Mouse (Mus musculus): ENCODE measurements around the gene Shkbp1.

Gene Shkbp1

DNA sequence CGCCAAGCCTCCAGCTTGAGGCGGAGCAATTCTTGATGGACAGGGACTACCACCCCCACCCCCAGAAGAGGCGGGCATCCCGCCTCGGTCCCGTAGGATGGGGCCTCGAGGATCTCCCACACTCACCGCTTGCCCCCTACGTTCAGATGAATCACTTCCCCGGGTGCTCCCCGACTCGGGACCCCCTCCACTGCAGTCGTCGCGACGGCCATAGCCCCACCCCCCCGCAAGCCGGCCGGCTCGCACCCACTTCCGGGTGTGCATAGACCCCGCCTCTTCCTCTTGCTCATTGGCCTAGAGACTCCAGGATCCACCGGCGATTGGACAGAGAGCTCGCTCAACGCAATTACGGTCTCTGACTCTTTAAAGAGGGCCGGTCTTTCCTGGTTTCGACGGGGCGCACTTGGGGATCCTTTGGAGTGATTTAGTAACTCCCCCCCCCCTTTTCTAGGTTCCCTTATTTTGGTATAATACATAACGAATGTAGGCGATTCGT, at the start of gene Shkbp1:
Gene Shkbp1 (minus strand): TSS at position 275 of the 496 bp plus-strand sequence.
- peak; percentile 87 to 88 for DNase-seq

GRCm38 (mm10) chr7:27404203-27404942, 48.6 kb upstream of the Shkbp1 start:
- DNase-seq: no peak

DNA sequence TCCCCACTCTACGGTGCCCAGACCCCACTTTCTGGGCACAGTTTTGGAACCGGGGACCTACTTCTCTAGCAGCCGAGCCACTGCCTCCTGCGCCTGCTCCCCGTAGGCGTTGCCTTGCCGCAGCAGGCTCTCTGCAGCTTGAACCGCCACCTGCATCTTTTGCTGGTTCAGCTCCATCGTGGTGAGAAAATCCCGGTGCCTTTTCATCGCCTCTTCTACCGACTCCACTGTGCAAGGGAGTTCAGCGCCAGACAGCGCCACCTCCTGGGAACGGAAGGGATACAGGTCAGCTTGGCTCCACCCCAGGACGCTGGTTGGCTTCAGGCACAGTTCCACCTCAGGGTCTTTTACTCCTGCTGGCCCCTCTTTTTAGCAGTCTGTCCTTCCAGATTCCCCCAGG, 46.9 kb upstream of the Shkbp1 start:
- peak; percentile 78 to 80 for DNase-seq

GRCm38 (mm10) chr7:27400545-27400944, 44.7 kb upstream of the Shkbp1 start:
- no peak for DNase-seq

- peak; percentile 64 for DNase-seq
Observed at GRCm38 (mm10) chr7:27397048-27397949, 41.5 kb upstream of the Shkbp1 start.

- DNase-seq: peak in 1 of 2 experiments; percentile 25
Observed at GRCm38 (mm10) chr7:27396184-27397047, 40.6 kb upstream of the Shkbp1 start.

DNA sequence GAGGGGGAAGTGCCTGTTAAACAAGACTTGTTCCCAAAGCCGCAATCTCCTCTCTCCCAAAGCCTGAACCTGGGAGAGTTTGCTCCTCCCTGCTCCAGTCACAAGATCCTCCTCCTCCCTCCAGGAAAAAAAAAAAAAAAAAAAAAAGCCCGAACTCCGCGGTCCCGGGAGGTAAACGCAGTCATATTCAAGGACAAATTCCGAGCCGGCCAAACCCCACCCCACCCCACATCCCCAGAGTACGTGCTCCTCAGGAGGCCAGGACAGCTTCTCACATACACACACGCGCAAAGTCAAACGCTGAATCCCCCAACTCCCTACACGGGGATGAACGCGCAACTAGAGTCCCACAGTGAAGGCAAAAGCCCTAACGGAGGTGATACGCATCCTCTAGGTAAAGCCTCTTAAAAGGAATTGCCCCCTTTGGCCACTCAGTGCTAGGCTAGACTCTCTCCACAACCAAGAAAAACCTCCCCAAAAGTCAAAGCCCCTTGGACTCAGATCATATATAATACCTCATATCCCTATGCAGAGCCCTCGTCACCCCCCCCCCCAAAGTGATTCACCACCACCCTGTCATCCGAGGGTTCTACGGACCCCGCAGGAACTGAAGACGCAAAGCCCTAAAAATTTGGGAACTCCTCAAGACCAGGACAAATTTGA, 39.8 kb upstream of the Shkbp1 start:
- no peak for DNase-seq

GRCm38 (mm10) chr7:27391416-27391815, 35.6 kb upstream of the Shkbp1 start:
- DNase-seq: no peak

DNA sequence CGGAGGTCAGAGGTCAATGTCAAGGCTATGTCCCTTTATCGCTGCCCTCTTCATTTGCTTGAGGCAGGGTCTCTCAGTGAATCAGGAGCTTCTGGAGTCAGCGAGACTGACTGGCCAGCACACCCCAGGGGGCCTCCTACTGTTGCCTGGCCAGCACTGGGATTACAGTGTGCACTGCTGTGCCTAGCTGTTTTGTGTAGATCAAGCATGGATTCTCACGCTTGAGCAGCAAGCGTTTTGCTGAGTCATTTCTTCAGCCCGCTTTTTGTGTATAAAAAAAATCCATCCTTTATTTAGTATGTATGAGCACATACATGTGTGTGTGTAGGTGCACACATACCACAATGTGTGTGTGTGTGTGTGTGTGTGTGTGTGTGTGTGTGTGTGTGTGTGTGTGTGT, 33.4 kb upstream of the Shkbp1 start:
- DNase-seq: no peak

- DNase-seq: peak; percentile 88
Observed at GRCm38 (mm10) chr7:27384731-27385130, 28.9 kb upstream of the Shkbp1 start.

GRCm38 (mm10) chr7:27384134-27384533, 28.3 kb upstream of the Shkbp1 start:
- DNase-seq: no peak

DNA sequence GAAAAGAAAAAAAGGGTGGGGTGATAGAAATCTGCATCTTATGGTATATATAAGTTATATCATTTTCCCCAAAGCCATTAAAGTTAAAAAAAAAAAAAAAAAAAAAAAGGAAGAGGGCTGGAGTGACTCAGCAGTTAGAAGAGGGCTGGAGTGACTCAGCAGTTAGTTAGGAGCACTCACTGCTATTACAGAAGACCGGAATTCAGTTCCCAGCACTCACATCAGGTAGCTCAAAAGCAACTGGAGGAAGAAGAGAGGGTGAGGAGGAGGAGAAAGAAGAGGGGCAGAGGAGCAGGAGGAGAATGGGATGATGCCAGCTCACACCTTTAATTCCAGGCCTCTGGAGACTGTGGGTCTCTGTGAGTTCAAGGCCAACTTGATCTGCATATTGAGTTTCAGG, 27.4 kb upstream of the Shkbp1 start:
- no peak for DNase-seq

DNA sequence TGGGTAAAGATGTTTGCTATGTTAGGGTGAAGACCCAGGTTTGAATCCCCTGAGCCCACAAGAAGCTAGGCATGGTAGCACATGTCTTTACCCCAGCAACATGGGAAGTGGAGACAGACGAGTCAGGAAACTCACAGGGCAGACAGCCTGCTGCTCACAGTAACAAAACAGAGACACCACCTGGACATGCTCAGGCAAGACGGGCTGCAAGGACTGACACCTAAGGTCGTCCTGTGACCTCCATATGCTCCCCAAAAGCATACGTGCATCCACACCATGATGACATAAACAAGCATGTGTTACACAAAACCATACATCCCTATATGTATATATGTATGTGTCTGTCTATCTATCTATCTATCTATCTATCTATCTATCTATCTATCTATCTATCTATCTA, 25.7 kb upstream of the Shkbp1 start:
- no peak for DNase-seq

DNA sequence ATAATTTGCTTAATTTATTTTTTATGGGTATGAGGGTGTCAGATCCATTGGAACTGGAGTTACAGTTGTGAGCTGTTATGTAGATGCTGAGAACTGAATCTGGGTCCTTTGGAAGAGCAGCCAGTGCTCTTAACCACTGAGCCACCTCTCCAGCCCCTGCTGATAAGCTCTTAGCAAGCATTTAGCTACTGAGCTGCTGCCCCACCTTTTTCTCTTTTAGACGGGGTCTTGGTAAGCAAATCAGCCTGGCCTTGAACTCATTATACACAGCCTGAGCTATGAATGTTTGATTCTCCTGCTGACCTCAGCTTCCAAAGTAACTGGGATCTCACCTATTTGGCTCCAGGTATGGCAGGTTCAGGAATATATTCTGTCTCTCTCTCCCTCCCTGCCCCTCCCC, 25.2 kb upstream of the Shkbp1 start:
- no peak for DNase-seq

DNA sequence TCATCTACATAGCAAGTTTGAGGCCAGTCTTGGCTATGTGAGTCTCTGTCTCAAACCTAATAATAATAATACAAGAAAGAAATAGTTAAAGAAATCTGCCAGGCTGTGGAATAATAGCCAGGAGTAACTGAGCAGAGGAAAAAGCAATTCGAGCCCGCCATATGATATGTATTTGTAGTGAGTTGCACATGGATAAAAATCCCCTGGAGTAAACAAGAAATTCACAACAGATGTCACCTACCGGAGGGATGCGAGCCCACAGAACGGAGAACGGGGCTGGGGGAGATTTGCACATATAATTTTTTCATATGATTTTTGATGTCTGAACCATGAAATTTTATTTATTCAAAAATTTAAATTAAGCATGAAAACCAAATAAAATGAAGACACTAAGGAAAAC, 24.0 kb upstream of the Shkbp1 start:
- DNase-seq: no peak

GRCm38 (mm10) chr7:27378431-27378830, 22.6 kb upstream of the Shkbp1 start:
- no peak for DNase-seq

- DNase-seq: no peak
Observed at GRCm38 (mm10) chr7:27375274-27375673, 19.5 kb upstream of the Shkbp1 start.

GRCm38 (mm10) chr7:27371715-27372462, 16.1 kb upstream of the Shkbp1 start:
- no peak for DNase-seq

GRCm38 (mm10) chr7:27369111-27369510, 13.3 kb upstream of the Shkbp1 start:
- no peak for DNase-seq

- DNase-seq: peak; percentile 44 to 47
Observed at GRCm38 (mm10) chr7:27367976-27368375, 12.2 kb upstream of the Shkbp1 start.

DNA sequence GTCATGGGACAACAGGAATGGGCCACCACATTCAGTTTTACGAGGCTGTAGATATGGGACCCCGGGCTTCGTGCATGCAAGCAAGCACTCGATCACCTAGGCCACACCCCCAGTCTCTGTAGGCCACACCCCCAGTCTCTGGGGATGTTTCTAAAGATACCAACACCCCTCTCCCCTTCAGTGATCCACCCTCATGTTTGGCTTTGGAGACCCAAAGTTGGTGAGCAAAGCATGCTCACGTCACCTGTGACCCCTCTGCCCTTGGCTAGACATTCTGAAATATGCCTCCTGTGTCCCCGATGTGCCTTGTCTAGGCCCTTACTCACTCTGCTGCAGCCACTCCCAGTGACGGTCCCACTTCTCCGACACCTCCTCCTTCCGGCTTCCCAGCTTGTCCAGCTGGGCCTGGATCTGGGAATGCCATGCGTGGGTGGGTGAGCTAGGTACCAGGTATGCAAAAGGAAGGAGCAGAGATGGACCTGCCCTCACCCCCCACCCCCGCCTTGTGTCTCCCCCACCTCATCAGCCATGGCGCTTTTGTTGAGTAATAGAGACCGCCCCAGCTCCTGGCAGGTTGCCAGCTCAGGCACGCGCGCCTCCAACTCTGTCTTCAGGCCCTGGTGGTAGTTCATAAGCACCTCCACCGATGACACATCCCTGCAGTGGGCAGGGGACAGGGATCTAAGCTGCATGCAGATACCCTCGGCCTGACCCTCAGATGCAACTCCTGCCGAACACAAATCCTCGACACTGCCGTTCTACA, 10.4 kb upstream of the Shkbp1 start:
- no peak for DNase-seq
